Mouse (Mus musculus) neural tube, embryonic 10.5 days (tissue): ENCODE measurements at regions not wholly inside any gene's neighbourhood (a gene's known extent, or its start where the extent isn't known, plus 50 kb on each side); places are given as distances from the start of the nearest gene placed in this dataset.

Experiments used
- DNase-seq: peaks from one replicate; pipeline ENCODE4 v3.0.0-alpha.2; 2017; ENCODE audit warnings: low spot score; ENCODE audit errors: extremely low spot score

- DNase-seq = no peak
Measured at GRCm38 (mm10) chr4:105390378-105390777, 233.2 kb downstream of the Plpp3 start.

- DNase-seq = no peak
Measured at GRCm38 (mm10) chr4:105394366-105394765, 237.2 kb downstream of the Plpp3 start.

GRCm38 (mm10) chr4:105397451-105397850 lies 240.3 kb downstream of the Plpp3 start:
- DNase-seq = no peak

- DNase-seq = no peak
Measured at GRCm38 (mm10) chr4:105402021-105402420, 244.9 kb downstream of the Plpp3 start.

GRCm38 (mm10) chr4:105403169-105403568 lies 246.0 kb downstream of the Plpp3 start:
- DNase-seq = no peak

GRCm38 (mm10) chr4:105403686-105404085 lies 246.5 kb downstream of the Plpp3 start:
- DNase-seq = no peak

GRCm38 (mm10) chr4:105405728-105406127 lies 248.6 kb downstream of the Plpp3 start:
- no peak for DNase-seq

GRCm38 (mm10) chr4:105406786-105407464 lies 249.8 kb downstream of the Plpp3 start:
- DNase-seq = peak; percentile 61

GRCm38 (mm10) chr4:105408896-105409295 lies 251.7 kb downstream of the Plpp3 start:
- DNase-seq = no peak

- DNase-seq = no peak
Measured at GRCm38 (mm10) chr4:105417166-105417565, 260.0 kb downstream of the Plpp3 start.

- DNase-seq = no peak
Measured at GRCm38 (mm10) chr4:105422466-105422865, 265.3 kb downstream of the Plpp3 start.

GRCm38 (mm10) chr4:105423727-105424201 lies 266.6 kb downstream of the Plpp3 start:
- DNase-seq = no peak

- no peak for DNase-seq
Measured at GRCm38 (mm10) chr4:105425086-105425485, 267.9 kb downstream of the Plpp3 start.

GRCm38 (mm10) chr4:105427581-105427980 lies 270.4 kb downstream of the Plpp3 start:
- DNase-seq = no peak

- DNase-seq = no peak
Measured at GRCm38 (mm10) chr4:105429381-105430100, 272.4 kb downstream of the Plpp3 start.

GRCm38 (mm10) chr4:105432461-105432860 lies 275.3 kb downstream of the Plpp3 start:
- DNase-seq = no peak

- DNase-seq = no peak
Measured at GRCm38 (mm10) chr4:105437141-105437540, 280.0 kb downstream of the Plpp3 start.

GRCm38 (mm10) chr4:105449046-105449860 lies 292.1 kb downstream of the Plpp3 start:
- DNase-seq = no peak

- no peak for DNase-seq
Measured at GRCm38 (mm10) chr4:105450881-105451280, 293.7 kb downstream of the Plpp3 start.

GRCm38 (mm10) chr4:105451871-105452270 lies 294.7 kb downstream of the Plpp3 start:
- no peak for DNase-seq

- no peak for DNase-seq
Measured at GRCm38 (mm10) chr4:105456955-105457621, 299.9 kb downstream of the Plpp3 start.
